ENCODE assay signal across 8 mouse cellular contexts in the genomic region with DNA sequence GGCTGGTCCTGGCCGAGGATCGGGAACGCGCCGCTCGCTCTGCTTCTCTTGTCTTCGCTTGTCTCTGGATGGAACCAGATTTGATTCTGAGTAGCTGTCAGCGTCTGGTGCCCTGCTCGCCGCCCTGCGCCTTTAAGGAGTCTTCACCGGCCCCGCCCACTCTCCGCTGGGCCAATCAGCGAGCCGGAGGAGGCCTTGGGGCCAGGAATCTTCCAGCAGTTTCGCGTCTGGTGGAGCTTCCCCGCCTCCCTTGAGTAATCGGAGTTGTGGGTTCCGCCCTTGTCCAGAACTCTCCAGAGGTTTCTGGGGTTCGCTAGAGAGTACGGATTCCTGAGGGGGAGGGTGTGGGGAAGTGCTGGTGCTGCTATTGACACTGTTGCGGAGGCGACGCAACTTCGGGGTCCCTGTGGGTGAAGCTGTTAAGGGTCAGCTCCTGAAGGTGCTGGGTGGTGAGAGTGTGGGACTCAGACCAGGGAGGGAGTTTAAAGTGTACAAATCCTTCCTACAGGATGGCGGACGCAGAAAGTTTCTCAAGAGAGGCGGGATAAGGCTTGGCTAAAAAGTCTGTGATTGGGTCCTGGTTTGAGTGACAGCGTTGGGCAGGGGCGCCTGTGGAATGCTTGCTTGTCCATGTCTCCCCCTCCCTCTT. TPM values are rescaled to one million over a fixed set of nuclear protein-coding genes. Genes with fewer than 3 reads are reported as not detected.
DNase-seq lines count a peak whose midpoint lies in the region; ATAC-seq and TF ChIP-seq lines count a peak whose summit lies in the region.
"Not testable (repeated sequence)": the region's sequence is repeated elsewhere in the genome, so short reads cannot be mapped to it uniquely, and the experiment has no call there.

A gene (minus strand): TSS at position 109 of the 649 bp plus-strand sequence.

- H3K4me3 ChIP-seq in hindbrain, embryonic 13.5 days: peak within 1 kb of the TSS; percentile 44
- peak within 1 kb of the TSS; percentile 57 for H3K4me3 ChIP-seq in lung, postnatal 0 days (ENCODE audit: low read depth, low read length)

- not testable (repeated sequence) for H3K36me3 ChIP-seq in hindbrain, embryonic 13.5 days; lung, postnatal 0 days (ENCODE audit: insufficient read depth, low read length)

- 0% methylated on average over 32 of the region's 32 CpGs for WGBS in hindbrain, embryonic 13.5 days
- WGBS in lung, postnatal 0 days: 1% methylated on average over 25 of the region's 32 CpGs

- peak within 1 kb of the TSS; percentile 60; the same call in 1 of the 2 replicates for H3K9ac ChIP-seq in hindbrain, embryonic 13.5 days
- peak within 1 kb of the TSS; percentile 48 for H3K9ac ChIP-seq in lung, postnatal 0 days (replicated peaks; ENCODE audit: low read depth)

- TF ChIP-seq EP300 in lung, postnatal 0 days (IDR thresholded peaks at IDR 0.05): peak; percentile 30

- H3K4me1 ChIP-seq in hindbrain, embryonic 13.5 days (replicated peaks): peaks cover 11% of the 10 kb centered on the region
- not testable (repeated sequence) for H3K4me1 ChIP-seq in lung, postnatal 0 days (ENCODE audit: insufficient read depth, low read depth, low read length)

- peak; percentile 89 for DNase-seq in NIH3T3 (ENCODE audit: low read depth)
- DNase-seq in cerebellum, postnatal 36 days: peak; percentile 77 to 86
- DNase-seq in frontal cortex, postnatal 36 days (ENCODE audit: low spot score in 2 of 2): peak; percentile 87 to 89
- peak; percentile 73 to 75 for DNase-seq in layer of hippocampus, postnatal 14 days (ENCODE audit: low spot score in 2 of 2)
- peak; percentile 96 for DNase-seq in lung, postnatal 0 days (ENCODE audit: low spot score)
- DNase-seq in ovary, postnatal 10 days (ENCODE audit: low spot score): peak; percentile 71
- peak; percentile 59 to 63 for DNase-seq in thymus, postnatal 10 days (ENCODE audit: low spot score in 2 of 2)

- ATAC-seq in hindbrain, embryonic 13.5 days (ENCODE audit: low FRiP score): peak; percentile 92
- peak; percentile 96 for ATAC-seq in lung, postnatal 0 days

- peak within 1 kb of the TSS; percentile 82 for H3K27ac ChIP-seq in hindbrain, embryonic 13.5 days
- peak within 1 kb of the TSS; percentile 98 for H3K27ac ChIP-seq in lung, postnatal 0 days (ENCODE audit: low read length)

- peak within 1 kb of the TSS; percentile 71 for H3K4me2 ChIP-seq in hindbrain, embryonic 13.5 days
- H3K4me2 ChIP-seq in lung, postnatal 0 days (replicated peaks; ENCODE audit: low read depth, low read length): peak within 1 kb of the TSS; percentile 68

- not testable (repeated sequence) for TF ChIP-seq CTCF in lung, postnatal 0 days (IDR thresholded peaks at IDR 0.05)

- peaks cover 63% of the 10 kb centered on the region for H3K27me3 ChIP-seq in hindbrain, embryonic 13.5 days
- not testable (repeated sequence) for H3K27me3 ChIP-seq in lung, postnatal 0 days (replicated peaks; ENCODE audit: insufficient read depth, low read length)

- H3K9me3 ChIP-seq in hindbrain, embryonic 13.5 days; lung, postnatal 0 days (ENCODE audit: low read length): not testable (repeated sequence)

RNA-seq across cellular contexts. Expression of the gene that starts here (rescaled TPM):
- 0.26 and 0.32 TPM in 2 replicates for polyA plus RNA-seq in hindbrain, embryonic 13.5 days (2015; fragmentation: Nextera tagmentation; extraction: Ambion mirVana)
- total RNA-seq in layer of hippocampus, postnatal 14 days (2021): 10 to 100 TPM; 12.5 TPM
- polyA plus RNA-seq in lung, postnatal 0 days (2015; fragmentation: Nextera tagmentation; extraction: Ambion mirVana): 0.35 and 0.50 TPM in 2 replicates

Comparison
In these comparisons a context has a peak if more than half of its experiments do, and no peak if none do; other contexts are left out.
1. Peak in every context shown above with its lines: DNase-seq, ATAC-seq, H3K4me3 ChIP-seq and H3K27ac ChIP-seq.
2. Peak in ATAC-seq, H3K4me3 ChIP-seq, H3K27ac ChIP-seq, H3K9ac ChIP-seq and H3K4me2 ChIP-seq in hindbrain, embryonic 13.5 days; RNA of the gene not detected or under 1 TPM.
3. Peak in DNase-seq, ATAC-seq, H3K4me3 ChIP-seq, H3K27ac ChIP-seq, H3K9ac ChIP-seq and H3K4me2 ChIP-seq in lung, postnatal 0 days; RNA of the gene not detected or under 1 TPM.